Mouse (Mus musculus) kidney, adult 18-20 months (tissue): ENCODE measurements at regions not wholly inside any gene's neighbourhood (a gene's known extent, or its start where the extent isn't known, plus 50 kb on each side); places are given as distances from the start of the nearest gene placed in this dataset.

Source experiments
- DNase-seq: peaks from one replicate; pipeline ENCODE4 v3.0.0; 2021

GRCm38 (mm10) chr17:45237246-45237645, 196.3 kb downstream of the Cdc5l start:
- no peak for DNase-seq

GRCm38 (mm10) chr17:45235401-45235800, 198.1 kb downstream of the Cdc5l start:
- no peak for DNase-seq

GRCm38 (mm10) chr17:45232874-45233273, 200.7 kb downstream of the Cdc5l start:
- DNase-seq: no peak

- DNase-seq: no peak
These were observed 206.3 kb downstream of the Cdc5l start for GRCm38 (mm10) chr17:45227190-45227589.

GRCm38 (mm10) chr17:45226486-45226885, 207.1 kb downstream of the Cdc5l start:
- DNase-seq: no peak

- peak; percentile 13 for DNase-seq
These were observed 211.9 kb downstream of the Cdc5l start for GRCm38 (mm10) chr17:45221625-45222024.

GRCm38 (mm10) chr17:45217126-45217525, 216.4 kb downstream of the Cdc5l start:
- no peak for DNase-seq

GRCm38 (mm10) chr17:45215067-45216049, 218.2 kb downstream of the Cdc5l start:
- DNase-seq: no peak

GRCm38 (mm10) chr17:45210984-45211383, 222.6 kb downstream of the Cdc5l start:
- DNase-seq: no peak

GRCm38 (mm10) chr17:45209387-45209663, 224.2 kb downstream of the Cdc5l start:
- DNase-seq: no peak

GRCm38 (mm10) chr17:45208596-45209386, 224.7 kb downstream of the Cdc5l start:
- DNase-seq: no peak

- no peak for DNase-seq
These were observed 237.8 kb downstream of the Cdc5l start for GRCm38 (mm10) chr17:45195779-45196178.

- no peak for DNase-seq
These were observed 238.7 kb downstream of the Cdc5l start for GRCm38 (mm10) chr17:45194786-45195281.

GRCm38 (mm10) chr17:45193456-45194025, 240.0 kb downstream of the Cdc5l start:
- no peak for DNase-seq

GRCm38 (mm10) chr17:45187402-45187801, 246.1 kb downstream of the Cdc5l start:
- no peak for DNase-seq

- DNase-seq: no peak
These were observed 257.2 kb downstream of the Cdc5l start for GRCm38 (mm10) chr17:45176340-45176739.

- DNase-seq: no peak
These were observed 264.1 kb downstream of the Cdc5l start for GRCm38 (mm10) chr17:45169257-45169994.
